Mouse (Mus musculus) left cerebral cortex, adult 11 months (tissue): Measurements from ENCODE around the gene Numa1.
"Not testable (repeated sequence)": the region's sequence is repeated elsewhere in the genome, so short reads cannot be mapped to it uniquely, and the experiment has no call there.

Experiments used
- DNase-seq: peaks from one replicate; pipeline ENCODE4 v3.0.0; 2022; ENCODE audit warnings: low spot score

The Numa1 gene

GRCm38 (mm10) chr7:101937569-101937968 lies 3.7 kb downstream of the Numa1 start:
- DNase-seq: no peak

DNA sequence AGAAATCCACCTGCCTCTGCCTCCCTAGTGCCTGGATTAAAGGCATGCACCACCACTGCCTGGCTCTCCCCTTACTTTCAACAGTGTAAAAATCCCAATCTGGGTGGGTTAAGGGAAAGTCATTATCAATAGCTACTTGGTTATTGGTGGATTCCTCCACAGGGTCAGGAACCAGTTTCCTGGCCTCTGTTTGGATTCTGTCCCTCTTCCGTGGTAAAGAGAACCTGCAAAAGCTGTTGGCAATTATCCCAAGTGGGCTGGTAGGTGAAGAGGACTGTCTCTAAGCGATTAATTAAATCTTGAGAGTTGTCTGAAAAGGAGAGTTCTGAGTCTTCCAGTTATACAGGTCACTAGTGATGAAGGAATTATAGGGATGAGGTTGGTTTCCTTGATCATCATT lies 4.4 kb downstream of the Numa1 start:
- DNase-seq: no peak

- DNase-seq: no peak
Observed at GRCm38 (mm10) chr7:101939758-101940157, 5.8 kb downstream of the Numa1 start.

DNA sequence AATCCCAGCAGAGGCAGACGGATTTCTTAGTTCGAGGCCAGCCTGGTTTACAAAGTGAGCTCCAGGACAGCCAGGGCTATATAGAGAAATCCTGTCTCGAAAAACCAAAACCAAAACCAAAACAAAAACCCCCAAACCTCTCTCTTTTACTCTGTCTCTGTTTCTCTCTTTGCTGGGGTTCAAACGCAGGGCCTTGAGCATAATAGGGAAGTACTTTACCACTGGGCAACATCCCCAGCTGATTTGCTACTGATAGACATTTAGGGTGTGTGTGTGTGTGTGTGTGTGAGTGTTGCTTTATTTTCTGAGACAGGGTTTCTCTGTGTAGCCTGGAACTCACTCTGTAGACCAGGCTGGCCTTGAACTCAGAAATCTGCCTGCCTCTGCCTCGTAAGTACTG lies 15.1 kb downstream of the Numa1 start:
- DNase-seq: not testable (repeated sequence)

DNA sequence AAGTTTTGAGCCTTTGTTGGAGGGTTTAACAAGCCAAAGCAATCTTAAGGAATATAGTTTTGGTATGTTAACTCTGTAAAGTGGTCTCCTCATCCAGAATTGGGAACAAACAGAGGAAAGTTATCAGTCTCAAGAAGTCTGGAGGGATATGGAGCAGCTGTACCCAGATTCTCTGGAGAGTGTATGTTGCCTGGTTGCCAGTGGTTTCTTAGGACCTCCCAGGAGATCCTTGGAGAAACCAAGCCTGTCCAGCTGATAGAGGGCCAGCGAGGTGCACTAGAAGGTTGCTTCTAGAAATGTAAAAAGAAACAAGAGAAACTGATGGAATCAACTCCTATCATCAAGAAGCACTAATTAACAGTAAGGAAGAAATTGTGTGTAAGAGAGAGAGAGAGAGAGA lies 17.7 kb downstream of the Numa1 start:
- DNase-seq: no peak

GRCm38 (mm10) chr7:101952098-101952497 lies 18.2 kb downstream of the Numa1 start:
- DNase-seq: no peak

DNA sequence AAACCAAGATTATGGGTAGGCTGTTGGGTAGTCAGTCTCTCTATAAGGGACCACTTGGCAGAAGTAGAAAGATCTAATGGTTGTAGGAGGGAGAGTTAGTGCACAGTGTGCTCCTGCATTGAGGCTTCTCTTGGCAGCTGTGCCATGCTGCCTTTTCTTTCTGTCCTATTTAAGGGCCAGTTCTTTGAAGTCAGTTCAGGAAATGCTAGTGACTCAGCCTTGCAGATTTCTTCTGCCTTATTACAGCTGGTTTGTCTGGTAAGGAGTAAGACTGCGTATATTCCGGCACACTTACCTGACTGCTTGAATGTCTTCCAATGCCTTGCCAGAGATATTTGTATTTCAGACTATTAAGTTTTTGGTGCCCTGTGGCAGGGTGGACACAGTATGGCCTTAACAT lies 20.3 kb downstream of the Numa1 start:
- no peak for DNase-seq

- no peak for DNase-seq
Observed at GRCm38 (mm10) chr7:101955276-101955675, 21.4 kb downstream of the Numa1 start.

DNA sequence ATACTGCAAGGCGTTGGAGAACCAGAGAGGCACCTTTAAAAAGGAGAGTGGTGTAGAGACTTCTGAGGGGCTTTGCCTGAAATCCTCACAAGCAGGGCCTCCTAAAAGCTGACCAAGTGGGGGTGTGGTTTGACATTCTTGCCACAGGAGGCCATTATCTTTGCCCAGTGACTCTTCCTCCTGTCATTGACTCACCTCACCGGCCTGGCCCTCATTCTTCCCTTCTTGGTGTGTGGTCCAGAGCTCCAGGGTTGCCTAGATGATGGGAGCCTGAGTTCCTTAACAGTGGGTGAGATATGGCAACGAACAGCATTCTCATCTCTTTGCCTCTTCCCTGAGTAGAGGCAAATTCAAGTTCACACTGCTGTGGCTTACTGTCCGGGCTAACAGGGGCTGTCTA lies 22.0 kb downstream of the Numa1 start:
- DNase-seq: no peak

DNA sequence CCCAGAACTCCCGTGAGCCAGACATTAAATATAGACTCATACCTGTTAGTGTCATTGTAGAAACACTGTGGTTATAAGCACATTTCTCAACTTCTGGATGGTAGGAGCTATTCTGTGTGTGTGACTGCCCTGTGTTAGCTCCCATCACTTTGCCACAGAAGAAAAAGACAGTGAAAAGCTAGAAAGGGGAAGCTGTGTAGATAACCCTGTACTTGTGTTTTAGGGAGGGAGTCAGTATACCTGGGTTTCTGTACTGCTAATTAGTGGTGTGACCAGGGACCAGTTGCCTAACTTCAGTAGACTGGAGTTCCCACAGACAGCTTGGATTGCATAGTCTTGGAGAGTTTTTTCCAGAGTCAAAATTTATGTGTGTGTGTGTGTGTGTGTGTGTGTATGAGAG lies 22.6 kb downstream of the Numa1 start:
- no peak for DNase-seq

DNA sequence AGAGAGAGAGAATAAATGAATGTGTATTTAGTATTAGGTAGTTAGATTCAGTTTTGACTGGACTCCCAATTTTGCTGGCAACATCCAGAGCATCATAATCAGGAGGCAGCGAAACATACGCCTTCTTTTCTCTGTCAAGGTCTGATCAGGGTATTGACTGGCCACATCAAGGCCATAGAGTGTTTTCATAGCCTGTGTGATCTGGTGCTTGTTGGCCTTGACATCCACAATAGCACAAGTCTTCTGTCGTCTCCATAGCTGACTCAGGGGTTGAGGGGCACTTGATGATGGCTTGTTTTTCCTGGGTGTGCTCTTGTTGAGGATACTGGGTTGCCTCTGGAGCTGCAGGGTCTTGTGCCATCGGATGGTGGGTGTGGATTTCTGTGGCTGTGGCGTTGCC lies 23.0 kb downstream of the Numa1 start:
- DNase-seq: no peak

DNA sequence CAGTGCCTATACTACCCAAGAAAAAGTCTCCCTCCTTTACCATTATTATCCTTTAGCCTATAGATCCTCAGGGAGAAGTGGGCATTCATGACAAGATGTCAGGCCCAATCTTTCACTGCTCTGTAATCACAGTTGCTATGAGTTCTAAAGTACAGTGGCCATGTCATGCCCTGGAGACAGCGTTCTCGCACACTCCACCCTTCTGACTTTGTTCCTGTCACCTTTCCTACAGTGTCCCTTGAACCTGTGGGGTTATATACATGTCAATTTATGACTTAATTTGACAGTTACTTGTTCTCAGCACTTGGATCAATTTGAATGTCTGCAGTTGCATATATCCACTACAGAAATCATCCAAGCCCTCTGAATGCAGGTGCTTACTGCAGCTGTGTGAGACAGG lies 28.9 kb downstream of the Numa1 start:
- no peak for DNase-seq

GRCm38 (mm10) chr7:101963621-101964020 lies 29.7 kb downstream of the Numa1 start:
- no peak for DNase-seq

GRCm38 (mm10) chr7:101964551-101964950 lies 30.6 kb downstream of the Numa1 start:
- DNase-seq: no peak

DNA sequence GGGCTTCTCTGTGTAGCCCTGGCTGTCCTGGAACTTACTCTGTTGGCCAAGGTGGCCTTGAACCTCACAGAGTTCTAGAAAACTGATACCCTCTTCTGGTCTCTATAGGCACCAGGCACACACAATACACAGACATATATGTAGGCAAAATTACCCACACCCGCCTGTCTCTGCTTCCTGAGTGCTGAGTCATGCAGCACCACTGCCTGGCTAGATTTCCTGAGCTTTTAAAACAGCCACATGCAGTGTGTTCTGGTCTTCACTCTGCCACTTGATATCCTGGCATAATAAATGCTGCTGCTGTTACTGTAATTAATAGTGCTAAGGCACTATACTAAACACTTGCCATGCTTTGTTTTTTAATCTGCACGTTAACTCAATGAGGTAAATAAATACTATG lies 31.7 kb downstream of the Numa1 start:
- no peak for DNase-seq

DNA sequence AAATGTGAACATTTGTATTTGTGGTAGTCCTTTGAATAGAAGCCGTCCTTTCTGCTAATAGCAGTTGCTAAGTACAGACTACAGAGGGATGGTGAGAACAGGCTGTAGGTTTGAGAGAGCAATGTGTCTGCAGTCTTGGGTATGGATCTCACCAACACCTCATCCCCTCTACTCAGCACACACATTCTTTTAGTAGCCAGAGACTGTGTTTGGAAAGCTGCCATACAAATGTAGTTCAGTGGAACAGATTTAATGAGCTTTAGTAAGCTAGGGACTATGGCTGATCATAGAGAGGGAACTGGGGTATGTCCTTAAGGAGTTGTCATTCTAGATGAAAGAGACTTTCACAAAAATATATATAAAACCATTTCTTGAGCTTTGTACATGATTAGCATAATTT lies 33.3 kb downstream of the Numa1 start:
- DNase-seq: no peak

GRCm38 (mm10) chr7:101968751-101969150 lies 34.8 kb downstream of the Numa1 start:
- DNase-seq: no peak

GRCm38 (mm10) chr7:101969694-101970428 lies 36.0 kb downstream of the Numa1 start:
- peak; percentile 64 for DNase-seq

DNA sequence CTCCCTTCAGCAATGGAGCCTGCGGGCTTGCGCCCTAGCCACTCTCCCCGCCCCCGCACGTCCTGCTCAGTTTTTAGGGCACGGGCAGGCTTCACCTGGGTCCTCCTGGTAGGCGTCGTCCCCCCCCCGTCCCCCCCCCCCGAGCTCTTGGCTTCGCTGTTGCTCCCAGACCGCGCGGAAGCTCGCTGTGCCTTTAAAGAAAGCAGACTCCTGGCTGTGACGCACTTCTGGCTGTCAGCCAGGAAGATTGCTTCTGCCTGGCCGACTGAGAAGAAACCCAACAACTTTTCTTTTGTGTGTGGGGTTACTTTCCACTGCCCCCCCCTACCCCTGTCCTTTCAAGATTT lies 36.5 kb downstream of the Numa1 start:
- peak; percentile 78 for DNase-seq

GRCm38 (mm10) chr7:101970821-101971461 lies 37.0 kb downstream of the Numa1 start:
- peak; percentile 61 for DNase-seq

- DNase-seq: no peak
Observed at GRCm38 (mm10) chr7:101971721-101972120, 37.8 kb downstream of the Numa1 start.

GRCm38 (mm10) chr7:101973730-101974129 lies 39.8 kb downstream of the Numa1 start:
- DNase-seq: no peak

GRCm38 (mm10) chr7:101974505-101974904 lies 40.6 kb downstream of the Numa1 start:
- no peak for DNase-seq

DNA sequence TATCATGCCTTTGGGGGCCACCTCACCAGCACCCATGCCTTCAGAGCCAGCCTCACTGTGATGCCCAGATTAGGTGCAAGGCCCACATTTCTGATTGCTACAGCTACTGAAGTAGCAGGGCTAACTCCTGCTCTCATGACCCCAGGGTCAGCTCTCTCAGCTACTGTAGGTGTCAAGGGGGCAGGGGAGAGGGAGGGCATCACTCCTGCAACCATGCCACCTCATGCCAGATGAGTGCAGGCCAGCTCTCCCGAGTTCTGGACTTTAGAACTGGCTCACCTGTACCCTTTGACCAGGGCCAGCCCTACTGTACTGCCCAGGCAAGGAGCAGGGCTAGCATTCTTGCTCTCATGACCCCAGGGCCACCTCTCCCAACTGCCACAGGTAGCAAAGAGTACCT lies 48.8 kb downstream of the Numa1 start:
- no peak for DNase-seq
